Mouse (Mus musculus) myocyte (in vitro differentiated cells): Measurements from ENCODE around the gene Xbp1.

Experiments used
- E2F4 ChIP-seq: IDR thresholded peaks from one replicate; pipeline ENCODE4 v1.6.1; 2011; ENCODE audit warnings: mild to moderate bottlenecking, control low read depth, moderate library complexity; ENCODE audit not compliant: insufficient read depth
- MAX ChIP-seq: IDR thresholded peaks from one replicate; pipeline ENCODE4 v1.6.1; 2011; ENCODE audit warnings: low read depth, mild to moderate bottlenecking, control low read depth
- MYOD1 ChIP-seq, 3 experiments: IDR thresholded peaks; one replicate each; pipeline ENCODE4 v1.6.1; 2011; ENCODE audit warnings: control low read depth in 2 of 3, low read depth in 2 of 3, mild to moderate bottlenecking in 2 of 3, moderate library complexity in 1 of 3; ENCODE audit not compliant: insufficient read length in 2 of 3, control insufficient read depth in 1 of 3
- POLR2A ChIP-seq: IDR thresholded peaks from one replicate; pipeline ENCODE4 v1.6.1; 2011; ENCODE audit warnings: low read depth, mild to moderate bottlenecking, control low read depth, moderate library complexity; ENCODE audit not compliant: insufficient read length
- POLR2AphosphoS2 ChIP-seq: IDR thresholded peaks from one replicate; pipeline ENCODE4 v1.6.1; 2011; ENCODE audit warnings: low read depth, control low read depth; ENCODE audit not compliant: insufficient read length
- TCF12 ChIP-seq: IDR thresholded peaks from one replicate; pipeline ENCODE4 v1.6.1; 2011; ENCODE audit warnings: mild to moderate bottlenecking, control low read depth; ENCODE audit not compliant: poor library complexity, insufficient read depth, severe bottlenecking
- USF1 ChIP-seq: IDR thresholded peaks from one replicate; pipeline ENCODE4 v1.6.1; 2011; ENCODE audit warnings: low read depth, mild to moderate bottlenecking, control low read depth, moderate library complexity

DNA sequence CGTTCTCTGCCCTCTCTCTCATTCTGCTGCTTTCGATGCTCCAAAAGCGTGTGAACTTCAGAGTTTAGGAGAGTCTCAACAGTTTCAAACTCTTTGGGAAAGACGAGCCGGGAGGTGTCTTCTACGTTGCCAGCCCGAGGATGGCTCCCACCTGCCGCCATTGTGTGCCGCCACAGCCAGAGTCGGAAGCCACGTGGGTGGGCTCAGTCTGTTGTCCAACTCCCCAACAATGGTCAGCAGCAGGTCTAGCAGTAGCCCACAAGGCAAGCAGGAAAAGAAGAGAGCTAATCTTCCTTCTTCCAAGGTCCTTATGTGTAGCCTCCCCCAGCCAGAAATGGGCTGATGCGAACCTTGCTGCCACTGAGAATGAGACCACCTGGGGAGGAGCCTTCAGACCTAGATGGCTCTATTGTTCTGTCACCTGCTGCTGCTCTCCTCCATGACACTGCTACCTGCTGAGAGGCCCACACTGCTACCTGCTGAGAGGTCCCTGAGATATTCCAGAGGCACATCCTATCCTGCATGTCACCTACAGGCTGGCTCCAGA is 25.1 kb upstream of the Xbp1 start:
- TF ChIP-seq POLR2A: no peak
- no peak for TF ChIP-seq MYOD1 (IDR thresholded peaks at IDR 0.05; ENCODE audit: control insufficient read depth in 1 of 3, insufficient read length in 2 of 3, low read depth in 2 of 3)
- TF ChIP-seq E2F4: no peak
- TF ChIP-seq USF1: no peak
- no peak for TF ChIP-seq TCF12
- no peak for TF ChIP-seq MAX
- no peak for TF ChIP-seq POLR2AphosphoS2
